Mouse (Mus musculus) spleen, embryonic (tissue): Measurements from ENCODE around the gene Thap12.

Experiments used
- CTCF ChIA-PET: fragments of 350-600 bp; sonication (Branson Sonifier 250); formaldehyde crosslinking; loops from one replicate; lab custom pipeline; 2022; lab: Charles Lee

Gene Thap12

DNA sequence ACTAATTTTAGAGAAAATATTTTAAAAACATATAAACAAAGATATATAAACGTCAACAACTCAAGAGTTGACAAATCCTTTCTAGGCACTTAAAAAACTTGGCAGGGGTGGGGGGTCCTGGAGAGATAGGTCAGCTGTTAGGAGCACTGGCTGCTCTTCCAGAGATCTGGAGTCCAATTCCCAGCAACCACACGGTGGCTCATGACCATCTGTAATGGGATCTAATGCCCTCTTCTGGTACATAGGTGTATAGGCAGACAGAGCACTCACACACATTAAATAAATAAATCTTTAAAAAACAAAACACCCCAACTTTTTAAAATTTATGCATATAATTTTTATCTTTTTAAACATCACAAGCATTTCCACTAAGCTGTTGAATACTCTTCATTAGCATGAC, 5.4 kb upstream of the Thap12 start:
- CTCF ChIA-PET = interaction anchor here (0.7 kb wide), 2 partner anchors 9 to 759 kb away, joined by 3 read pairs; no protein-coding TSS in a partner anchor

DNA sequence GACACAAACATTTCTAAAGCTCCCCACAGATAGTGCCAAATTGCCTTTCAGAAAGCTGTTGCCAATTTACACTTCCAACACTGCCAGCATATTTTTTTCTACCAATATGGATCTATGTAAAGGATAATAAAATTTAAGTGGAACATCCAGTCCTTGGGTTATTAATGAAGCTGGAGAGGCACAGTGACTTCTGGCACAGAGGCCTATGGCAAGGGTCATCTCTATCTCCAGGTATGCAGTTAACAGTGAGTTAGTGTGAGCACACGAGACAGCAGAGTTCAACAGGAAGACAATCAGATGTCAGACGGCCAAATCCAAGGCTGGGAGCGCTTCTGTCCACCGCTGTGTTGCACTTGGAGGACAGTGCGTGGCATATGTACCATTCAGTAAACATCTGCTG, 4.9 kb upstream of the Thap12 start:
- CTCF ChIA-PET = no interaction called here

DNA sequence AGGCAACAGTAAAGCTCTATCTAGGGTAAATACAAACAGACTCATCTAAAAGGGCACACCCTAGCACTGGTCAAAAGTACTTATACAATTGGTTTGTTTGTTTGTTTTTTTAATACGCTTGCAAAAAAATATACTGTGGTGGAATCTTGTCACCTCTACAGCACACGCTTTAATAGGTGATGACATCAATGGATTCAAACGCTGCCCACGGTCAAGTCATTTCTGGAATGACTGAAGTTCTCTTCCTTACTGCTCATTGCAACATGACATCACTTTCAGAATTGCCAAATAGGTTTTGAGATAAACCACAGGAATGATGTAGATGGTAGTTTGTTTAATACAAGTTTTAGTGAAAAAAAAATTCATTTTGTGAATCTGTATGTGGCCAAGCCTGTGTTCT, 4.3 kb upstream of the Thap12 start:
- CTCF ChIA-PET = no interaction called here

DNA sequence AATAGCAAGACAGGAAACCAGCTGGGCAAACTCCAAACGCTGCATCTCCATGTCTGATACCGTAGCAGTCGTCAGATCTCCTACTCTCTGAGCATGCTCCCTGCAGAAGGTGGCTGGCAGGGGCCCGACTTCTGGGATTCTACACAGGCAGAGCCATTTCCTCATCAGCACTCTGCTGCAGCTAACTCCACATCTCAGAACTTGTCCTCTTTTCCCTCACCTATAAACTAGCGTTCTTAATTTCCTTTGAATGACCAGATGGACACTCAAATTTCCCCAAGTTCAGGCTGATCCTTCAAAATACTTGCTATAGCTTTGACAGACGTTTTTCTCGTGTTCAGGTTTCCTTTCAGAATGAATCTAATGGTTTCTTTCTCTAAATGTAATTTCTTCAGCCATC, 1.1 kb upstream of the Thap12 start:
- CTCF ChIA-PET = no interaction called here

DNA sequence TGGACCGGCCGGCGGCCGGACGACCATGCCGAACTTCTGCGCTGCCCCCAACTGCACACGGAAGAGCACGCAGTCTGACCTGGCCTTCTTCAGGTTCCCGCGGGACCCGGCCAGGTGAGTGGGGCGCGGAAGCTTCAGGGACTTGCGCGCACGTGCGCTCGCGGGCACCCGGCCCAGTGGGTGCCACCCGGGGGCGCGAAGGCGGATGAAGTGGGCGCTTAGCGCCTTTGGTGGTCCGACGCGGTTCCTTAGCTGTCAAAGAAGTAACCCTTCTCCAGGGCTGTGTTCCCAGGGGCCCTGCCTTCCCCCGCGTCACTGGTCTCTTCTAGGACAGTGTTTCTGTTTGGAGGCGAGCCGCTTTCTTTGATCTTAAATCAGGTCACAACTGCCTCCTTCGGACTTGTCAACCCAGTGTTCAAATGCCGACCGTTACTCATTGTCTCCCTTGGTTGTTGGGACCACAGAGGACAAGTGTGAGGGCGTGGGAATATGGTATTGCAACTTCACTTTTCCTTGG, 520 bp downstream of the Thap12 start:
- CTCF ChIA-PET = no interaction called here

DNA sequence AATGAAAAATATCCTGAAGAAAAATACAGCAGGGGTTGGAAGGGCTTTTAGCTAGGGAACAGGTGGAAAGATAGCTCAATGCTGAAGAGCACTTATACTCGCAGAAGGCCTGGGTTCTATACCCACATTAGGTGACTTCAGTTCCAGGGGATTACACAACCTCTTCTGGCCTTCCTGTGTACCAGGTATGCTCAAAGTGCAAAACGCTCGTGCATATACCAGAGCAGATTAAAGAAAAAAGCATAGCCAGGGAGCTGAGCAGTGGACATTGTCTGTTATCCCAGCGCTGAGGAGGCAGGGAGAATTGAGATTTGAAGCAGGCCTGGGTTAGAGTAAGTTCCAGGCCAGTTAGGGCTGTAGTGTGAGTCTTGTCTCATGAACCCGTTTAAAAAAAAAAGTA, 1.4 kb downstream of the Thap12 start:
- CTCF ChIA-PET = no interaction called here

DNA sequence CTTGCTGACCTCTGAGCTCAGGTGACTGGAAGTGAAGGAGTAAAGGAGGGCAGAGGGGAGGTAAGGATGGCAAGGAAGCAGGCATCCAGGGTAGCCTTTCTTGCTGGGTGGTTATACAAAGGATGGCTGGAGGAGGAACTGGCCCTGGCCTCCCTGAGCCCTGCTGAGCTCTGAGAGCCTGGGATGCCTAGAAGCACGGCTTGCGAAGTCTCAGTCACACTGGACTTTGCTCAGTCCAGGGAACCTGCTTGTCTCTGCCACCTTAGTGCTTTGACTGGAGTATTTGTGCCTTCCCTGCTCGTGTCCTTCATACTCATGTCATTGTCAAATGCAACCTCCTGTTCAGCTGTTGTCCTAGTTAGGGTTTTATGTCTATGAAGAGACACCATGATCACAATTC, 10.8 kb downstream of the Thap12 start:
- CTCF ChIA-PET = no interaction called here

DNA sequence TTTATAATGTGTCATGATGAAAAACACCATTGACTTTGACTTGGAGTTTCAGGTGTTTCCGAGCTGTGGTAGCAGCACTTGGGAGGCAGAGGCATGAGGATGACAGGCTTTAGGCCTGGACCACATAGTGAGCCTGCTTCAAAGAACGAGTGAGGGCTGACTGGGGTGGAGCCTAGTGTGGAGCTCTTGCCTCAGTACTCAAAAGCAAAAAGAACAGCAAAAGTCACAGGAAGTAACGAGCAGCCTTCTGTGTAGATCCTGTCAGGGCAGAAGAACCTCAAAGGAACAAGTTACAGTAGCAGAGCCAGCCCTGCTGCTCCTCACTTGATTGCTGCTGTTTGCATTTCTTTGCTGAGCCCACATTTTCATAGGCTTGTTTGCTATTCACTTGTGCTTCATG, 14.5 kb downstream of the Thap12 start:
- CTCF ChIA-PET = no interaction called here

DNA sequence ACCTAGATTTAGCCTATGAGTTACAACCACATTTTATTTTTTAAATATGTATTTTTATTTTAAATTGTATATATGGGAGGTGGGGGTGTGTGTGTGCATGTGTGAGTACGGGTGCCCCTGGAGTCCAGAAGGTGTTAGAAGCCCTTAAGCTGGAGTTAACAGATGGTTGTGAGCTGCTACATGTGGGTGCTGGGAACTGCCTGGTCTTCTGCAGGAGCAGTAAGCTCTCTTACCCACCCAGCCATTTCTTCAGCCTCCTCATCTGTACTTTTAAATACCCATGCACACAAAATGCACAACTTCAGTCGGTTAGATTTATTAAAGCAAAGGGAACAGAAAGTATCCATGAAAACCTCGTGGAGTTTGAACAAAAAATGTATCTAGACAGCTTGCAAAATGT, 16.9 kb downstream of the Thap12 start:
- CTCF ChIA-PET = no interaction called here

DNA sequence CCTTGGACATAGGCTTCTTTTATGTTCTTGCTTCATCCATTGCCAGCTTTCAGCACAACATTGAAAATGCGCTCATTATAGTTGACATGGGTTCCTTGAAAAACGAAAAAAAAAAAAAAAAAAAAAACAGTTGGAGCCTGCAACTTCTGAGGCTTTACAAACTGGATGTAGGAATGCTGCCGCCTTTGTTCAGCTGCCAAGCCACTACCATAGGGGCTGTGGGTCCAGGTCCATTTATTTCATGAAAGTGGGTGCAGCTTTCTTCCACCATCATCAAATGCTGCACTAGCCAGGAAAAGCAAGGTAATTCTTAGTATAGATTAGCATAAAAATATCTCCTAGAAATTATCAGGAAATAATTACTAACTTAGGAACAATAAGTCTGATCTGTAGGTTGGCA, 17.8 kb downstream of the Thap12 start:
- CTCF ChIA-PET = interaction anchor here (0.6 to 0.7 kb wide), 3 partner anchors 32 to 177 kb away, joined by 3 to 9 read pairs (median 4); no protein-coding TSS in a partner anchor

DNA sequence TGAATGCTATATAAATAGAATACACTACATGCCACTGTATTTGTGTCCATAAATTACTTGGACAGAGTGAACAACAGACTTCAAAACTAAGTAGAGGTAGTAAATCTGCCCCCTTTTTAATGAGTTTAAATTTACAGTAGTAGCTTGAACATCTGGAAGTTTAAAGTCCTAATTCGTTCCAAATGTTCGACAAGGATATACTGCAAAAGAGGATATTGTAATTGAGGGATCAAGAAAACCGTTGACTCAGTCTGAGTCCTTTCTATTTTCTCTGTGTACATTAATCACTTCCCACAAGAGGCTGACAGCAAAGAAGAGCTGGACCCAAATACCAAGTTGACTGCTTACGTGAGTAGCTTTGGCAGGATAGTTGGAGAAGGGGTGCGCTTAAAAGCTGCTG, 18.3 kb downstream of the Thap12 start:
- CTCF ChIA-PET = interaction anchor here (0.6 kb wide), 2 partner anchors 31 to 176 kb away, joined by 3 to 9 read pairs; no protein-coding TSS in a partner anchor

DNA sequence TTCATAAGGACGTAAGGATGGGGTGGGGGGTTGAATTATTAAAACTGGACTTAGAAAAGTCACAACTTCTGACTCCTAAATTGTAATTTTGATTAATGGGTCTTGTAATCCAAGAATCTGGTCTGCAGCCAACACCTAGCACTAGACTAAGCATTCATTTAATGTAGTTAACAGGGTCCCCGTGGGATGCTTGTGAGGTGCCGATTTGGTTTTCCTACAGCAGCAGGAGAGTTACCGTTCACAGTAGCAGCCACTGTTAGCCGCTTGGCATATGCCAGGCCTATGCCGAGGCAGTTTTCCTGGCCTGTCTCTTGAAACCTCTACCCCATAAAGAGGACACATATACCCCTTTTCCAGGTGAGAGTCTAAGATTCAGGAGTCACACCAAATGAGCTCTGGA, 18.7 kb downstream of the Thap12 start:
- CTCF ChIA-PET = no interaction called here

DNA sequence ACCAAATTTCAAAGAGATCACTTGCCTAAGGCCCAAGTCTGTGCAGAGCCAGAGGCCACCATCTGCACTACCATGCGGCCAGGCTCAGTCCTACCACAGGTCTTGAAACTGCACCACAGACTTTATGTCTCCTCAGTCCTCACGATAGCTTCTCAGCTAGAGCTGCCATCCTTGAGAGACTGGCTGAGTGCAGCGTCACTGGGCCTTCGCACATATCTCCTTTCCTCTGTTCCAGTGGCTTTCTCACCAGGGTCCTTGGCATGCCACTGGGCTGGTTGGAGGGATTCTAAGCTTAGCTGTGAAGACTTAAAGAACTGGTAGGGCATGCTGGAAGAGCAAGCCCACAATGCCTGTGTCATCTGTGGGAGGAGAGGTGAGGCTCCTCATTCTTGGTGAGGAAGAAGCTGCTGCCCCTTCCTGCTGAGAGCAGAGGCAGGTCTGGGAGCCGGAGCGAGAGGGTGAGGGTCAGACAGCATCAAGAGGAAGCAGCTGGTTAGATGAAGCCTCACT, 22.8 kb downstream of the Thap12 start:
- CTCF ChIA-PET = interaction anchor here (0.6 to 1.1 kb wide), 2 partner anchors 63 to 289 kb away, joined by 3 read pairs; no protein-coding TSS in a partner anchor

DNA sequence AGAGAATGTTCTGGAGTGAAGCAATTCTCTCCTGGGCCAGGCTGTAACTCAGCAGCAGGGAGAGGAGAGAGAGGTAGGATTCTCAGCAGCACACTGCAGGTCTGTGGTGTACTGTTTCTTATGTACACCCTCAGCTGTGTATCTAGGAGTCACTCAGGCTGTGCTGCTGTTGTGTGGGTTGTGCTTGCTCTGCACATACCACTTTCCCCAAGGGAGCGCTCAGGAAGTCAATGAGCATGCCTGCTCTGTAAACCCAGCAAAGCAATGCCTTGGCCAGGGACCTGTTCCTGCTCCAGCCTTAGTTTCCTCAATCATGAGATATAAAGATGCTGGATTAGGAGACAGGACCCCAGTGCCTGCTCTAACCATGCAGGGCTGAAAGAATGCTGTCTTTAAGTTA, 25.1 kb downstream of the Thap12 start:
- CTCF ChIA-PET = no interaction called here

DNA sequence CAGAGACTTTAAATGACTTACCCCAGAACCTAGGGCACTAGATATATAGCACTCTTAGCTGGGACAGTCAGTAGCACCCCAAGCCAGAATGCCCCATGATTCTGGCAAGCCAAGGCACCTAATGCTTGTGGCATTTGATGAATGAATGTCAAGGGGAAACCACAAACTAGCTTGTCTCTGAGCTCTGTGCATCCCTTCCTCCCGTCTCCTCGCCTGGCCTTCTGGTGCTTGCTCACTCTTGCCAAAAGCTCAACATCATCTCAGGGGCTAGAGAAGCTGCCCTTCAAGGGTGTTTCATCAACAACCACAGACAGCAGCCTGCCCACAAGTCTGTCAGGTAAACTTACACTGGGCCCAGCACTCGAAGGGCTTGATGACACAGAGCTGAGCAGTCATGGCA, 25.6 kb downstream of the Thap12 start:
- CTCF ChIA-PET = no interaction called here

DNA sequence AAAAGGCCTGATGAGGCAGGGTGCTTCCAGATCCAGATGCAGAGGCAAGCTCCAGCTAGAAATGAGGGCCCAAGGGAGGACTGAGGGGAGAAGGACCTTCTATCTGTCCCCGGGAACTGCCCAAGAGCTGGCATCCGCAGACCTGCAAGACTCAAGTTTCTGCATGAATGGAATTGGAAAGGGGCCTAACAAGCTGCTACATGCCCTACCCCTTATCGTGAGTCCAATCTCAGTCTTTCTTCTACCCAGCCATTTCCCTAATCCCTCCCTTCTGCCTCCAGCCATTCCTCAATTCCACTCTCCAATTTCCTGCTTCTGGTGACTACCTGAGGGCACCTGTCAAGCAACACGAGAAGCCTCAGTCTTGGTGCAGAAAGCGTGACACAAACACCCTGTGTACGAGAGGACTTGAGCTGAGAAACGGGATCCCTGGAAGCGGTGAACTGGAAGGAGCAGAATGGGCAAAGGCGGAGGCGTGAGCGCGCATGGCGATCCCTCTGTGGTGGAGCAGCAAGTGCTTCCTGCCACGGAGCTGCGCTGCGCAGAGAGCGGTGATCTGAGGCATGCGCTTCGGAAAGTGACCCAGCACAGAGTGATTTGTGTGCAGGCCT, 26.9 kb downstream of the Thap12 start:
- CTCF ChIA-PET = no interaction called here

DNA sequence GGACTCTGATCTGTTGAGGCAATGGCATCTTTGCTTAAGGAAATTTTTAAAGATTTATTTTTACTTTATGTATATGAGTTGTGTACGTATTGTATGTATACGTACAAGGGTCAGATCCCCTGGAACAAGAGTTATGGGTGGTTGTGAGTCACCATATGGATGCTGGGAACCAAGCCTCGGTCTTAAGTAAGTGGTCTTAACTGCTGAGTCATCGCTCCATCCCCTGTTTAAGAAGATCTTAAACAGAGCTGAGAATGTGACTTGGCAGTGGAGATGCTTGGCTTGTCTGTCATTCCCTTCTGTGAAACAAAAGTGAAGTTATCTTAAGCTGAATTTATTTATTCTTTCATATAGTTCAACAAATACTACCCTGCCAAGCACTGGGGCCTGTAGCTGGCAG, 31.1 kb downstream of the Thap12 start:
- CTCF ChIA-PET = no interaction called here

DNA sequence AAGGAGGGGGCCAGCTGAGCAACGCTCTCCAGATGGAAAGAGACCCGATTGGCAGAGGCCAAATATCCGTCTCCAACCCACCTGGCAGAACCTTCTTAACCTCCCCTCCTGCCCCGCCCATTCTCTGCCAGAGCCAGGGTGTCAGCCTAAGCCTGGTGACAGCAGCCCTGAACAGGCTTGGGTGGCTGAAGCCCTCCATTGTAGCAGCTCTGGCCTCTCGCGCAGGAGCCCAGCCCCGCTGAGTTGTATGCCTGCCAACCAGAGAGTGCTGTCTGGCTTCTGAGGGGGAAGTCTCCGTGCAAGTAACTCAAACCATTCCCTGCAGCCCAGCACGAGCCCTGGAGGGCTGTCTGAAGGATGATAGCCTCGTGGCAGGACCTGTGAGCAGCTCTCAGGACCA, 32.0 kb downstream of the Thap12 start:
- CTCF ChIA-PET = no interaction called here

DNA sequence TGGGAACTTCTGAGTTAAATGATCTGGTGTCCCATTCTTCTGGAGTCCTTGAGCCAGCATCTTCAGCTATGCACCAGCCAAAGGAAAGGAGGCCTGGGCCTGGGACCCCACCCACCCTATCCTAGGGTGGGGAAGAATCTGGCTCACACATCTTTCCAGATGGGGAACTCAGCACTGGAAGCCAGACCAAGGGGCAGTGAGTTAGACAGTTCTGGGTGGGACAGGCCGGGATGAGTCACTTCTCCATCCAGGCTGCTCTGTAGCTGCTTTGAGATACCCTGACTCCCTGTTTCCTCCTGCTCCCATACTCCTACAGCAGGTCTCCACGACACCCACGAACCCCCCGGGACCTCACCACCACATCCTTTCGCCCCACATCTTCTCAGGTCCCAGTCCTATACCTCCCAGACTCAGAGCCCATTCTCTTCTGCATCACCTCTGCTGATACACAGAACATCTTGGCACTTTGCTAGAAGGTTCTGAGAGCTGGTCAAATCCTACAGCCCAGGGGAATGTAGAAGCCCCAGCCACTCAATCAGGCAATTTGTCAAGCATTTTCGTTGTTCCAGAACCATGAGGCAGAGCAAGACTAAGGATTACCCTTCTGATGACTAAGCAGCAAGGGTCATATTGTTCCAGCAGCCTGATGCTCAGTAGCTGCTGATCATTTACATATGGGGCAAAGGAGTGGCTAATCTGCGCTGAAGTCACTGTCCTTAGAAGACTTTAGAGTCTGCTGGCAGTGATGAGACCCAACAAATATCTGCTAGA, 34.1 kb downstream of the Thap12 start:
- CTCF ChIA-PET = no interaction called here

DNA sequence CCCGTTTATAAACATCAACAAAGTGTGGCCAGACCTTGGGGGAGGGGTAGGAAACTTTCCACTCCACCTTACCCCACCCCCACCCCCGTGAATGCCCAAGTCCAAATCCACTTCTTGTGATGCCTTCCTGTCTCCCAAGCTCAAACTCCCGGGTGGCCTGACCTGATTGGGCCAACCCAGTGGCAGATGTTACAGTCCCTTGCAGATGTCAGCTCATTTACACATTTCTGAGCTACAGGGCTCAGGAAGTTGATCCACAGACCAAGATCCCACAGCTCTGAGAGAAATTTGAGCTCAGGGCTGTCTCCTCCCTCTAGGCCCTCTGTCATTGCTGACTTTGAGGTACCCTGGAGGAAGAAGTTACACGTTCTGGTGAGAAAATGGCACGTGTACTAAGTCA, 37.5 kb downstream of the Thap12 start:
- CTCF ChIA-PET = no interaction called here

DNA sequence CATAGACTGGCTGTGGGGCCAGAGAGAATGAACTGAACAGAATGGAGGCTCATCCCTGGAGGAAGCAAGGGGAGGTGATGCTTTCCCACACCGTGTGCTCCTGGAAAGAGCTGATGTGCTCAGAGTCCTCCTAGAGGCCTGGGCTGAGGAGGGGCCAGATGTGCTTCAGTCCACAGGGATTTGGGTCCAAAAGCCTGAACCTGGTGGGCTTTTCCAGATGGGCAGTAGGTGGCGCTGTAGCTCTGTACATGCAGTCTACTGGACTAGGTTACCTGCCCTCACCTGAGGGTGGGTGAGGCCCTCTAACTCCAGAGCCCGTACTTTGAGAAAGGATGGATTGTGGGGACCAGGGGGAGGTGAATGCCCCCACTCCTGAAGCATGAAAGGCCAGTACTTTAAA, 40.4 kb downstream of the Thap12 start:
- CTCF ChIA-PET = interaction anchor here (0.7 to 1.3 kb wide), 2 partner anchors 74 to 95 kb away, joined by 4 read pairs; no protein-coding TSS in a partner anchor

DNA sequence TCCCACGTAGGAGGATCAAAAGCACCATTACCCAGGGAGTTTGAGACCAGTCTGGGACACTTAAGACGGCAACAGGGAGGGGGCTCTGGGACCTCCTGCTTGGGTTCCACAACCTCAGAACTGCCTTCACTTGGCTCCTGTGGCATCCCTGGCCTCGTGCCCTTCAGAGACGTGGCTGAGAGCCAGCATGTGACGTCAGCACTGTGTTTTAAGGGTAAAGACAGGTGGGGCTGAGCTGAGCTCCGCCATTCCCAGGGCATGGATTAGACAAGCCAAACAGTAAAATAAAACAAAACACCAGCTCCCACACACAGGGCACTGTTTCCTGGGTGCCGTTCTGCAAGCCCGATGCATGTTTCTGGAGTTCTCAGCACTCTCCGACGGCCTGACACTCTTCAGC, 47.5 kb downstream of the Thap12 start:
- CTCF ChIA-PET = no interaction called here

DNA sequence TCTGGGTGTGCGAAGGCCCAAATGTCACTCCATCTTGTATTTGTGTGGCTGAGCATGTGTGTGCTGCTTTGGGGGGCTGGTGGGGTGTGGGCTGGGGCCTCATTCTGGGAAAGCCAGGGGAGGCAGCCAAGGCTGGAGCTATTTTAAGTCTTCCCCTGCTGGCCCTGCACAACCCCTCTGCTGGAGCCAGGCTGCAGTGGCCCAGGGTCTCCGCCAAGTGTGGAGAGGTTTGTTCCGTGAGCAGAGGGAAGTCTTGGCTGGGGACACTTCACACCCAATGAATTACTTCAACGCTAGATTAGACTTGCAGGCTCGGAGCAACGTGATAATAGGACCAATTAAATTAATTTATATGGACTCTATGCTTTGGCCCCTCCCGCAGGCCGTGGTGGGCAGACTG, 49.8 kb downstream of the Thap12 start:
- CTCF ChIA-PET = interaction anchor here (0.5 kb wide), 1 partner anchor 32 kb away, joined by 3 read pairs; no protein-coding TSS in a partner anchor
